Mouse (Mus musculus): Measurements from ENCODE around the gene Oosp1. TPM values are rescaled to one million over a fixed set of nuclear protein-coding genes. Genes with fewer than 3 reads are reported as not detected.

The Oosp1 gene
- total RNA-seq, 2 experiments from 2014 or later, result not detected

DNA sequence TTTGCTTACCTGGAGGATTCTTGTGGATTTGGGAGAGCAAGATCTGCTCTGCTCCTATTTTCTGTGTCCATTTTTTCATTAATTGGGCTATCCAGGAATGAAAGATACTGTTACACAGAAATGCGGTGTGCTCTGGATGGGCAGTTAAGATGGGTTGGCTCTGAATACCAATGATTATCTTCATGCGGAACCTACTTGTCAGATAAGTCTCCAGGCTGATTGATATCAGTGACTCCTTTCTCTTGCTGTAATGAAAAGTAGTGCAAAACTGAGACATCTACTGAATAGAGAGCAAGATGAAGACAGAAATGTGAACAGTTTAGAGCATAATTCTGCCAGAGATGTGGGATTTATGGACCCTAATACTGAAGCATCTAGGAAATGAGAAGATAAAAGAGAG lies 67.4 kb downstream of the Oosp1 start, which contains the start of gene Ms4a2:
Ms4a2 (minus strand) TSS at position 169 of the 400 bp plus-strand sequence.
- no peak for DNase-seq (ENCODE audit: low spot score in 2 of 2)

DNA sequence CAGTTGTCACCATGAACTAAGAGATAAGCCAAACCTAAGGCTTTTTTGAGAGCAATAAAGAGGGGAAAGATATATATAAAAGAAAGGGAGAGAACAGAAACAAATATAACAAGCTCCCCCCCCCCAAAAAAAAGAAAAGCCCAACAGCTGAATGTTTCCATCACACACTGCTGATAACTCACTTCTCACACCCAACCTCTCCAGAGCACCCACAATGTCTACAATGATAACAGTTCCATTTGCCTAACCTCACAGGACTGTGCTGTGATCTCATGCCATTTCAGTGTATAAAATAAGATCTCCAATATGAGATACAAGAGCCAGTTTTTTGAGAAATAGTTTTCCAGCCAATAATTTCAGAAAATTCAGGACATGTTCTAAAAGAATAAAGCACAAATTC lies 73.0 kb downstream of the Oosp1 start:
- DNase-seq (ENCODE audit: low spot score in 2 of 2), result no peak

Other genes starting within 250 kb of the Oosp1 start
- gene Ms4a4b, start 247.6 kb downstream of the Oosp1 start, total RNA-seq (2021), result not detected
- gene Ms4a6c, start 221.8 kb downstream of the Oosp1 start, total RNA-seq (2021), result 1 to 10 TPM; 1.8 to 2.0 TPM
- 1 to 10 TPM; 1.1 to 1.4 TPM for gene Gm8369, start 205.2 kb downstream of the Oosp1 start, total RNA-seq (2021)
- 1 to 10 TPM; 1.2 to 2.1 TPM for gene Ms4a6b, start 174.6 kb downstream of the Oosp1 start, total RNA-seq (2021)
- not detected for gene Ms4a4d, start 154.3 kb downstream of the Oosp1 start, total RNA-seq (2021)
- gene Ms4a6d, start 86.3 kb downstream of the Oosp1 start, total RNA-seq (2021), result 1 to 10 TPM in 1 of 2 experiments, under 1 TPM in 1; 0.25 to 1.2 TPM
- not detected for gene Ms4a2, start 67.4 kb downstream of the Oosp1 start, total RNA-seq (2021)
- gene Ms4a3, start 50.3 kb downstream of the Oosp1 start, total RNA-seq (2021), result not detected
- not detected for gene Oosp2, start 30.6 kb downstream of the Oosp1 start, total RNA-seq (2021)
- not detected for gene Oosp3, start 5.9 kb upstream of the Oosp1 start, total RNA-seq (2021)
- gene Gif, start 56.4 kb upstream of the Oosp1 start, total RNA-seq (2021), result not detected
- gene Mrpl16, start 79.2 kb upstream of the Oosp1 start, total RNA-seq (2021), result 10 to 100 TPM; 45.4 to 46.7 TPM
- 10 to 100 TPM; 19.1 to 23.2 TPM for gene Stx3, start 128.3 kb upstream of the Oosp1 start, total RNA-seq (2021)
- not detected for gene Olfr1417, start 148.1 kb upstream of the Oosp1 start, total RNA-seq (2021)
- gene Olfr1418, start 169.9 kb upstream of the Oosp1 start, total RNA-seq (2021), result not detected
- not detected for gene Olfr1419, start 184.0 kb upstream of the Oosp1 start, total RNA-seq (2021)
- not detected for gene Olfr1420, start 195.4 kb upstream of the Oosp1 start, total RNA-seq (2021)
- 10 to 100 TPM; 20.3 to 22.3 TPM for gene Patl1, start 221.2 kb upstream of the Oosp1 start, total RNA-seq (2021)

All from layer of hippocampus, postnatal 10 days (tissue).